Mouse (Mus musculus) 3134 (cell line): ENCODE data around the gene Nod1.
"Not testable (repeated sequence)": the region's sequence is repeated elsewhere in the genome, so short reads cannot be mapped to it uniquely, and the experiment has no call there.

Experiments
- DNase-seq: peaks from one replicate; pipeline ENCODE4 v3.0.0-alpha.2; 2011; ENCODE audit warnings: low spot score; ENCODE audit not compliant: insufficient read length; ENCODE audit errors: extremely low read depth

Nod1 gene

DNA sequence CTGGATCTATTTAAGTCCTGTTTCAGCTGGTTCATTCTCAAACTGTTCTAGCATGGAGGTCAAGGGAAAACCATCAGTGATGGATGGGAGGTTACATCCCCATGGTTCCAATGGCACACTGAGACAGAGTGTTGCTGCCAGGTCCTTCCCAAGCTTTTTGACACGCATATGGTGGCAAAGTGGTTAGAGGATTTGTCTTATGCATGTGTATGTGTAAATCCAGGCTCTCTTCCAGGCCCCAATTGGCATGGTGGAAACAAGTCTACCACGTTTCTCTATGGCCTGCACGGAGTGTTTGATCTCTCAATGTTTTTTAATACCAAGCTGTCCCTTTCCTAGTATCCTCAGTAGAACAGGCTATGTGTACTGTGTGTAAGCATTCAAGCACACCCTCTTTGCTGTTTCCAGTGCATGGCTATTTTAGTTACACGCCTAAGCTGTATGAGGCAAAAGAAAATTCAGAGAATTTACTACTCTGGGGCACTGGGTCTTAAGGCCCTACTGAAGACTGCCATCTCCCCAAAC is 11.2 kb upstream of the Nod1 start:
- DNase-seq: no peak

DNA sequence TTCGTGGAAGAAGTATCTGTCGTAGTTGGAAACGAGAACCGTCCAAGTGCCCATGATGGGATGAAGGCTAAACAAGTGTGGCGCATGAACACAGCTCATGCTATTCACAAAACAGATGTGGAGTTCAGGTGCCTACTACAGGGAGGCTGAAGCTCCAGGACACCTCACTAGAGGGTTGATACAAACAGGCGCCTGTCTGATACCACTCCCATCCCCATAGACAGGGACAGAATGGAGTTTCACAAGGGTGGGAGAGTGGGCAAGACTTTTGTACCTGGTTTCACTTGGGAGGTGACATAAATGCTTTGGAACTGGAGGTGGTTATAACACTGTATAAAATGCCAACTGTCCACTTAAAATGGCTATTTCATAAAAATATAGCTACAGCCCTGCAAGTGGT is 7.0 kb upstream of the Nod1 start:
- DNase-seq: no peak

DNA sequence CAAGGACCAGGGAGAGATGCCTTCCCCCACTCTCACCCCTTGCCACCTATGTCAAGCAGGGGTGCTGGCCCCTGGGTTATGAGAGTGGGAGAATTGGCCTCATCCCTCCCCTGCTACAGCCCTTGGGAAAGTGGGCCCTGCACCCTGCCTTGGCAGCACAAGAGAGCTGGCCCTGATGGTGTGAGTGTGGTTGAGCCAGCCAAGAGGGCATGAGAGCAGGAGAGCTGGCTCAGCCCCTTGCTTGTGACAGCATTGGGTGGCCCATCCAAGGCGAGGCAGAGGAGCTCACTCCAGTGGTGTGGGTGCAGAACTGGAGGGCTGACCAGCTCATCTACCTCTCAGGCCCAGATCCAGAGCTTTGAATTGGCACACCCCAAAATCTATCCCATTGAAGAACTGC is 3.2 kb upstream of the Nod1 start:
- DNase-seq: no peak

DNA sequence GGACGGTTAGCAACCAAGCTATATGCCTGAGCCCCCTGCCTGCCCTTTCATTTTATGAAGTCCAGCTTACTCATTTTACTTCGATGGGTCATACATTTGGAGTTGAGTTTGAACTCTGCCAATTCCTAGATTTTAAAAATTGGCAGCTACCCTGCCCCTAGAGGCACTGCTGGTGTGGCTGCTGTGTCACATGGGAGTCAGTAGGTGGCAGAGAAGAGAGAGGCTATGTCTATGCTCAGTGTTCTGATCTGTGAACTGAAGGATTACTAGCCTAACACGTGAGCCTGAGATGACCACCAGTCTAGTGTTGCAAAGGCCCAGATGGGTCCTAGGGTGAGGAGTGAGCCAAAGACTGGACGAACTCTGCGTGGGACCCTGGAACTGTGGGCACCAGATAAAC is 2.1 kb upstream of the Nod1 start:
- DNase-seq: peak; percentile 6

DNA sequence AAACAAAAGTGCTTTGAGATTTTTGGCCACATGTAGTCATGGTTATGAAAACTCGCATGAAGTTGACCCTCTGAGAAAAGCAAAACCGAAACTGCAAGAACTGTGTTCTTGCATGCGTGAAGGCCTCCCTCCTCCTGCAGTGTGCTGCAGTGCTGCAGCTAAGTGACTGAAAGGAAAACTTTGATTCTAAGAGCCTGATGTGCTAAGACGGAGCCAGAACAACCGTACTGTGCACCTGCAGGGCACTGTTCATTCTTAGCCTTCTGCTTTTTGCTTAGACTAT is 458 bp upstream of the Nod1 start:
- DNase-seq: no peak

DNA sequence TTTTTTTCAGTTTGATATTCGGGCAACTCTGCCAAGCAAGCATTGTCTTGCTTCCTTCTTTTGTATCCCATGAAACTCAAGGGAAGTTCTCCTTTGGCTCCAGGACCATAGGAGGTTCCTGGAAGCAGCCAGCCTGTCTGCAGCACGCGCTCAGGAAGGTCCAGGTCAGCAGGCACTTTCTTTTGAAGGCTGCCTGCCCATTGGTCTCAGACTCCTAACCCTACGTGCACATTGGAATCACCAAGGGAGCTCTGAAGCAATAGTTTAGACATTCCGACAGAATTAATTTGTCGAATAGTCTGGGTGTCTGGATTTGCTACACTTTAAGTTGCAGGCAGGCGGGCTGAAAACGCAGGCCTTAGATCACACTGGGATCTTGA is 691 bp downstream of the Nod1 start:
- no peak for DNase-seq

DNA sequence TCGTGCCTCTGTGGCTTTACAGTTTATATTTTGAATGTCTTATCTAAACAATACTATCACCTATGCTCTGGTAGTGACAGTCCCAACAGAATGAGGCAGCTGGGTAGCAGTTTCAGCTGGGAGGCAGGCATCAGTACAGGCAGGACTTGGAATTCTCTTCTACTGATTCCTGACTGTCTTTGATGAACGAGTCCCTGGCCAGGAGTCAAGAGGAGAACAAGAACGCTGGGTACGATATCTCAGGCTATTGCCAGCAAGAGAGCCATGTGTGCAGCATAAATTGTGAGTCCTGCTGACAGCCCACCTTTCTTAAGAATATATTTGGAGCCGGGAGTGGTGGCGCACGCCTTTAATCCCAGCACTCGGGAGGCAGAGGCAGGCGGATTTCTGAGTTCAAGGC is 1.9 kb downstream of the Nod1 start:
- DNase-seq: no peak

DNA sequence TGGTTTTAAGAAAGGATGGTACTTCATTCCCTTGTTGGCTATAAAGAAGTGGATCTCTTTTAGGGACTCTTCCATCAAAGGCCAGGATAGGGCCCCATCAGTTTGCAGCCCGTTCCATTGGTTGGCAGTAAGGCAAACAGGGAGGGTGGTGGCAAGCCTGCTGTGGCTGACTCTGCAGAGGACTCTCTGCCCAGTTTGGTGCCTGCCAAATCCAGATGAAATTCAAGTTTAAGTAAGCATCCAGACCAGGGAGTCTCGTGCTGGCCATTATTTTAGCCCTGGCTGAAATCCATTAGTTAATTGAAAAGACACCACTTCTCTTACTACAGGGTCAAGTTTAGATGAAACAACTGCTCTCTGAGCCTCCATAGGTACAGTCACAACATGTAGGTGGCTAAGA is 2.6 kb downstream of the Nod1 start:
- DNase-seq: no peak

DNA sequence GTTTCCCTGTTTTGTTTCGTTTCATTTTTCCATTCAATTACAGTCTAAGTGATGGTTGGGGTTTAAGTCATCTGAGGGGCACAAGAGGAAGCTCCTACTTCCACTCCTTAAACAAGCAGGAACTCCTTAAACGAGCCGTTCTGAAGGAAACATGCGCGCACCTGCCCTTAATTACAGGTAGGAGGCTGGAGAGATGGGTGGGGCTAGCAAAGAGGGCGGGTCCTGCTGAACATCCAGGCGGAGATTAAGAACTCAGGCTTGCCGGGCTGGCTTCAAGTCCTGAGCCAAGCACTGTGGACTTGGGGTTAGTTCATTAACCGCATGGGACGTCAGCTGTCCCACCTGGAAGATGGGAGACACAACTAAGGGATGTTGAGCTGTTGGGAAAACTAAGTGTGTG is 4.8 kb downstream of the Nod1 start:
- DNase-seq: no peak

DNA sequence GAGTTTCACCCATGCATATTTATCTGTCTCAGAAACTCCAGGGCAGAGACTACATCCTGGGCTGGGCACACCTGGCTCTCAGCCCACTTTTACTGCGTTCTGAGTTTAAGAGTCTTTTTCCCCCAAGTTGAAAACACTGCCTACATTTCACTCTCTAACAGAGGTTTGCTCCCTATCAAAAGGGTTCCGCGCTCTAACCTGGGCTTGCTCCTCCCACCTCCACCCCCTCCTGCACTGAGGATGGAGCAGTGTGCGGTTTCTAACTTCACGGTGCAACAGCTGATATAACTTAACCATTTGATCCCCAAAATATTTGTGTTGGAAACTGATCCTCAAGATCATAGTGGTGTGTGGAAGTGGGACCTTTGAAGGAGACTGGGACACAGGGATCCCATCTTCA is 7.2 kb downstream of the Nod1 start:
- no peak for DNase-seq

DNA sequence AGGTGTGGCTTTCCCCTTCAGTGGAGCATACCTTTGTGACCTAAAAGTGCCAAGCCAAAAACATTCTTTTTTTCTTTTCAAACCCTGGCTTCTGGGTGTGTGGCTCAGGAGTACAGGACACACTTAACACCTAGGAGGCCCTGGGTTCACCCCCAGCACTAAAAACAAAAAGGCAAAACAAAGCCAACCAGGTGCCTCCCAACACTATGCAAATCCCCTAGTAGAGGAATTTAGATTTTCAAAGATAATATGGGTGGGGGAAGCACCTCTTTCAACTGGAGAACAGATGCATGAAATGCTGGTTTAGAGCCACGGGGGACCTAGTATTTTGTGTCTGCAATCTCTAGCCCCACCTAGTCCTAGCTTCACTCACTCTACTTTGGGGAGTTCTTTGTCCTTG is 7.7 kb downstream of the Nod1 start:
- DNase-seq: no peak

DNA sequence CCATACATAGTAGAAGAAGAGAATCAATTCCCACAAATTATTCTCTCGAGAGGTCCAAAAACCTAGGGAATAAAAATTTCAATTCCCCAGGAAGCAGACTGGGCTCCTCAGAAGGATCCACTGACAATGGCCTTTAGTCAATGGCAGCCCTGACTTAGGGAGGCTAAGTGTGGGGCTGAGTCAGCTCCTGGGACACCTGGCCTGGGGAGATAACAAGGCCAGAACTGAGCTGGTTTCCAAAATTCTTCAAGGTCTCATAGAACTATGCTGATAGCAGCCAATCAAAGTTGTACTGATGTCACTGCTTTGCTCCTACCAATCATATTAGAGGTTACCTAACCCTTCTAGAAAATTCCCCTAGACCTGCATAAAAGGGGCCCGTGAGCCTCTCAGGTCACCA is 8.8 kb downstream of the Nod1 start:
- no peak for DNase-seq

DNA sequence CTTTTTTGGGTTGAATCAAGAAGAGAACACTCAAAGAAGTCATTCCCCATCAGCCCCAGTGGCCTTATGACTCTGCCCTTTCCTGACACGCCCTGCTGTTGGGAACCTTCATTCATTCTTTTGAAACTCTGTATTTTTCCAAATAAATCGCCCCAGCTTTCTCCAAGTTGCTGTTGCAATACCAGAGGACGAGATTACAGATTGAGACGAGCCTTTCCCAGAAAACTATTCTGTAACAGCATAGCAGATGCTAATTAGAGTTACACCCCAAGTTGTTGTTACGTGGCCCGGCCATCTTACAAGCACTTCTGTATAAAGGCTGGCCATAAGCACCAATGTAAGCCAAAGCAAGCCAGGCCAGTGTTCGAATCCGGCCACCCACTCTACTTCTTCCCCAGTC is 14.8 kb downstream of the Nod1 start:
- DNase-seq: no peak

DNA sequence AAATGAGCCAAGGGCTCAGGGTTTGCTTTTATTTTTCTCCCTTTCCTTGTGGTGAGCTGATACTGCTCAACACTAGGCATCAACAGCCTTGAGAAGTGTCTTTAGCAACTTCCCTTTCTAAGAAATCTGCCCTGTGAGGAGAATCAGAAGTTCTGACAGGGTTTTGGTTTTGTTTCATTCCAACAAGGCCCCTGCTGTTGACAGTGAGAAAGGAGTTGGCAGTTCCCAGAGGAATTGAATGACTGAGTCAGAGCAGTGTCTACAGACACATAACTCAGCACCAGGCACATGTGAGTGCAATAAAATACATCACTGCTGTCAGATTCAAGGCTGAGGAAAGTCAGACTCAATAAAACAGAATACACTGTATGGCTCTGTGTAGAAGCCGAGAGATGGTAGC is 16.0 kb downstream of the Nod1 start:
- no peak for DNase-seq

DNA sequence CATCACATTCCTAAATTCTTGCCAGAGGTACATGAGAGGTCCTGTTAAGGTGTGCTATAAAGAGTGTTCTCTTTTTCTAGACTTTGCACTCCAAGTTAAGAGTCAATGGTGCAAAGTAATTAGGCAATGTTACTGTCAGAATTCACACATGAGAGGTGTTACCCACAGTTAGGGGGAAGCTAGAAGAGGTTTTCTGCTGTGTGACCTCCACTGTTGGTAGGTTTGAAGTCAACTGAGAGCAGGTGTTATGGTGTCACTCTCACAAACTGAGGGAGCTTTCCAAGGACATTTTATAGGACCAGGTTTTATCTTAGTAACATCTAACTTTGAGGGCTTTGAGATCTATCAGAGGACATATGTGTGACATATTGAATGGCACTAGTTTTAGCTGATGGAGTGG is 16.5 kb downstream of the Nod1 start:
- no peak for DNase-seq

DNA sequence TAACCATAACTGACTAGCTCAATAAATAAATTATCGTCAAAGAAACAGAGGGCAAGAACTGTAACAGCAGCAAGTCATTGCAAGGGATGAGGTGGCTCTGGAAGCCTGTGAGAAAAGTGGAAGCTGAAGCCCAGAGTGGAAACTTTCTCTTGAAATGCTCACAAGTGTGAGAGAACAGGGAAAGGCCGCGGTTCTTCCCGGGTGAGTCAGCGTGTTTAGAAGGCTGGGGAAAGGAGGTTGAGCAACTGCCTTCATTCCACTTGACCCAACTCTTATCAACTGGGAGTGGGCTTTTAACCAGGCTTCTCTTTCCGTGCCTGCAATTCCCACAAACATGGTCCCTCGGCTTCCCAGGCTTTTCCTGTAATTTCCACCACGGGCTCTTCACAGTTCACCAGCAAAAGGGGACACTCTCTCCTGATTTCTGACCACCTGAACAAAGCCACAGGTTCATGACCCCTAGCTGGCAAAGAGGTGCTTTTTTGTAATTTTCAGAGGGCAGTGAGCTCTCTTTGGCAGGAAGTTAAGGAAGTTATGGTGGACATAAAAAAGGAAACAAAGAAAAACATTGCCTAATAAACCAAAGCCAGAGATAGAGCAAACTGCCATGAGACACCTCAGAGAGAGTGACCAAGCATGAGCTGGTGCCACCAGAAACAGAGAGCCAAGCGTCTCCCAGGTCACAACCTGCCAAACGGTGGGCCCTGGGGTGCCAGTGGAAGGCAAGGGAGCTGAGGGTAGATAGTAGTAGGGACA is 17.6 kb downstream of the Nod1 start:
- no peak for DNase-seq

DNA sequence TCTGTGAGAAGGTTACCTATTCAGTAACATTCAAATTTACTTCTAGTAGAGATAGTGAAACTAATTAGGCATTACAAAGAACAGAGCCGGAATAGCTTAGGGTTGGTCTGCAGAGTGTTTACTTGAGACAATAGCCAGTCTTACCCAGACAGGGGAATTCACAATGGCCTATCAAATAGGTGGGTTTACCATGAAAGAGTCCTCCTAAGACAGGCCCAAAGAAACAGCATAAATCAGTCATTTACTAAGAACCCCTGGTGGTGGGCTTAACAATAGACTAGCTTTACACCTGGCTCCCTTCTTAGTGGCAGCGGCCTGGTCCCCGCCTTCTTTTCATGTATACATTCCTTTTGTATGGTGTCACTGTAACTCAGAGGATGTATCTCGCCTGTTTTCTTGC is 19.0 kb downstream of the Nod1 start:
- not testable (repeated sequence) for DNase-seq

DNA sequence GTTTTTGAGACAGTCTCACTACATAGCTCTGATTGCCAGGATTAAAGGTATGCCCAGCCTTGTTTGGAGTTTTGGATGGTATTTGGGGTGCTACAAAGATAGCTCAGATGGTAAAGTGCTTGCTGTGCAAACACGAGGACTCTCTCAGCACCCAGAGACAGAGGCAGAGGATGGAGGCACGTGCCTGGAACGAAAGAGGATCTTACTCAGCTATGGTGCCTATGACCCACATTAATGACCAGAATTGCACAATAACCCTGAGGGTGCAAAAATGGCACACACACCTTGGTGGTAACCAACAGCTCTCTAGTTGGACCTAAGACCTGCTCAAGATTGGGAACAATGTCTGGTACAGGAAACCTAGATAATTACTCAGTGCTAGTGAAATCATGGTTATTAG is 19.9 kb downstream of the Nod1 start:
- no peak for DNase-seq

DNA sequence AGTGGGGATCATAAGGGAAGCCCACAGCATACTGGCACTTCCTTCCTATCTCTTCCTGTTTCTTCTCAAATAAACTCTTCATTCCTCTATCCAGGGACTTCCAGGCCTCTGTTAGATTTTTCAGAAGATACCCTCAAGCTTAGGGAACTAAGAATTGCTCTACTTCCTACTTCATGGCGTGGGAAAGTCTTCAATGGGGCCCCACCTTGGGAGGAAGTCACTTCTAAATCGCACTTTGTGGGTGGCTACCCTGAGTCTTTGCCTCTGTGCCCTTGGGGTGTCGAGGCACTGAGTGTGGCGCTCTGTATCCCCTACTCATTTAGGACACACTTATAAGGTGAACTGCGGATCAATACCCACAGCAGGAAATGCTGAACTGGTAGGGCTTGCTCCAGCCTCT is 23.7 kb downstream of the Nod1 start:
- DNase-seq: no peak

DNA sequence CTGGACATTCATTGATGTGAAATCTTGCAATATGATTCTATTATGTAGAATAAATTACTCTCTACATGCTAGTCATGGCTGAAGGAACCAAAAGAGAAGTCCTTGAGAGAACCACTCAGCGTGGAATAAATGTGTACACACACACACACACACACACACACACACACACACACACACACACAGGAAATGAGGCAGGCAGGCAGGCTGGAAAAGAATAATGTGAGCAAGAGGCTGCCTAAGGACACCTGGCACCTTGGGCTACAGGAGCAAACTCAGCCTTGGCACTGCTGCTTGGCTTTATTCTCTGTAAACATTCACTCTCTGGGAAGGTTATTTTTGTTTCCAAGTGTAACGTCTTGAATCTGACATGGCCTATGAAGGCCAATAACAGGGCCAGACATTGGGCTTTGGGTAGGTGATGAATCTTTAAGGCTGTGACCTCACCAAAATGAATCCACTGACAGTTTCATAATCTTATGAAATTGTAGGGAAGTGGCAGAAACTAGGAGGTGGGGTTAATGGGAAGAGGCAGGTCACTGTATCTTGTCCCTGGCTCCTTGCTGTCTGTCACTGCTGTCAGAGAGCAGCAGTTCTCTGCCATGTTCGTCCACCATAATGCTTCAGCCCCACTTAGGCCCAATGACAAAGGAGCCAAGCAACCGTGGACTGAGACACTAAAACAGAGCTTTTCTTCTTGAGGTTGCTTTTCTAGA is 26.0 kb downstream of the Nod1 start:
- no peak for DNase-seq

DNA sequence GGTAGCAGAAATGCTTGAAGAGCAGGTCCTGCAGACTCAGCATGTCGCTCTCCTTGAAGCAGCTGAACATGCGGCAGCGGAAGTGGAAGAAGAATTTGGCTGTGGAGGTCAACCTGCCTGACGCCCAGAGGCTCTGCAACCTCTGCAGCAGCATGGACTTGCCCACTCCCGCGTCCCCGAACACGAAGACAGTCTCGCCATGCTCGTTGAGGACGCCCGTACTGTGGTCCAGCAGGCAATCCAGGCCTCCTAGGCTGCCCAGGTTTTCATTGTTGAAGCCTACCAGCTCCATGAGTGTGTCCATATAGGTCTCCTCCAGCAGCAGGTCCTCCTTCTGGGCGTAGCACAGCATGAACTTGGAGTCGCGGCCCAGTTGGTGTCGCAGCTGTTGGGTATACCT is 27.9 kb downstream of the Nod1 start:
- no peak for DNase-seq

DNA sequence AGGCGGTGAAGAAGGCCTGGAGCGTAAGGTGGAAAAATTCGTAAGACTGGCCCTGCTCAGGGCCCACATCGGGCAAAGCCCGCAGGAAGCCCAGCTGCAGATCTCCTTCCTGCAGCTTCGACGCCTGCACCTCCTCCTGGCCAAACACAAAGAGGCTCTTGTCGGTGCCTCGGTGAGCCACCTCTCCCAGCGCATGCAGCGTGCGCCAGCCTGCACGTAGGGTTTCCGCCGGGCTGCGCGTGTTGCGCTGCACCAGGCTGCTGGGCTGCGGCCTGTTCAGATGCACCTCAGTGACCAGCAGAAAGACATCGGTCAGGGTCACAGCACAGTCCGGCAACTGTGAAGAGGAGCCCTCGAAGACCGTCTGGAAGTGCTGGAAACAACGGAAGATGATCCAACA is 28.7 kb downstream of the Nod1 start:
- no peak for DNase-seq

DNA sequence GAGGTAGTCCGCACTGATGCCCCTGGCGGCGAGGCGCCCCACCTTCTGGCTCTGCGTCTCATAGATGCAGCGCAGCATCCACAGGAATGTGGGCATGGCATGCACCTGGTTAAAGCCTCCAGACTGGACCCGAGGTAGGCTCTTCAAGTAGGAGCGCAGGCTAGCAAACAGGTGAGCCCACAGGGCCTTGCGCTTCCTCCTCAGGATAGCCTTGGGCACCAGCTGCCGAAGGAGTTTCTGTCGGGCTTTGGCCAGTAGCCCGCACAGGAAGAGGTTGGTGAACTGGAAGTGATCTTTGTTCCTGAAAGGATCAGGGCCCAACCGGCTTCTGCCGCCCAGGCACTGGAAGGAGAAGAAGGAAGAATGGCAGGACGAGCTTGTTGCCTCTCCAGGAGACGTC is 29.1 kb downstream of the Nod1 start:
- no peak for DNase-seq
